Mouse (Mus musculus): ENCODE data around the gene Muc15. TPM values are rescaled to one million over a fixed set of nuclear protein-coding genes. Genes with fewer than 3 reads are reported as not detected.

Gene Muc15
- polyA plus RNA-seq, 1 experiment = not detected

DNA sequence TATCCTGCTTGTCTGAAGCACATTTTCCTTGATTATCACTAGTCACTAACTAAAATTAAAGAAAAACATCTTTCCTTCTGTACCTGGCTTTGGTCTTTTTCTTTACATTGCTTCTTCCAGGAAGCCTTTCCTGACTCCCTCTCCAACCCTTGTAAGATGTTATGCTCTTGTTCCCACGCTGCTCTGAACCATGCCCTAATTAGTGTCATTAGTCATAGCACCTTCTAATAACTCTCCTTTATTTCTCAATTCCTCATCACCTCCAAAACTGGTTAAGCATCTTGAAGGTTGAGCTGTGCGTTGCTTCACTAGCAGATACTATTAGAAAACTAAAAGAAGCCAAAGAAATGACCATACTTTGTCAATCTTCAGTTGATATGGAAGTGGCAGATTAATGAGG lies 36.4 kb downstream of the Muc15 start:
- TF ChIP-seq FLI1 (IDR thresholded peaks at IDR 0.05; ENCODE audit: low read length) = no peak
- no peak for TF ChIP-seq GATA1 (IDR thresholded peaks at IDR 0.05; ENCODE audit: borderline replicate concordance, low read length)
- no peaks in the 10 kb centered on the region for H3K36me3 ChIP-seq (replicated peaks; ENCODE audit: low read length)
- H3K27me3 ChIP-seq (replicated peaks) = no peaks in the 10 kb centered on the region
- peaks cover 5% of the 10 kb centered on the region; the same call in 1 of the 2 replicates for H3K9me3 ChIP-seq
- H3K4me3 ChIP-seq (replicated peaks) = no peak overlapping the region
- H3K4me1 ChIP-seq = no peaks in the 10 kb centered on the region

DNA sequence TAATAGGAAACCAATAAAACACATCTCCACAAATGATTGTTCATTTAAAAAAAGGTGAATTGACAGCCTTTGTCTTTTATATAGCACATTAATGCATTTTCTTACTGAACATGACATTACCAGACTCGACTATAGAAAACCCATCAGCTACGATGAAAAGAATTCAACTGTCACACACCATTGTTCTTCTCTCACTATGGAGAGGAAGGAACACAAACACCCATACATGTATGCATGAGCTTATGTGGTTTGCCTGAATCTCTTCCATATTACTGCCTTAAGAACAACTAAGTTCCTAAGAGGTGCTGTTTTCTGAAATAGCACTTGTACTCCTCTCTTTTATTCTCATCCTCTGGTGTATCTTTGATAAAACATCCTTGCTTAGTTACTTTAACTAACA lies 38.3 kb downstream of the Muc15 start:
- no peaks in the 10 kb centered on the region for H3K27me3 ChIP-seq (replicated peaks)
- no peaks in the 10 kb centered on the region for H3K4me1 ChIP-seq
- no peak for TF ChIP-seq GATA1 (IDR thresholded peaks at IDR 0.05; ENCODE audit: borderline replicate concordance, low read length)
- TF ChIP-seq FLI1 (IDR thresholded peaks at IDR 0.05; ENCODE audit: low read length) = no peak
- H3K4me3 ChIP-seq (replicated peaks) = no peak overlapping the region
- H3K9me3 ChIP-seq = peaks cover 5% of the 10 kb centered on the region; the same call in 1 of the 2 replicates
- H3K36me3 ChIP-seq (replicated peaks; ENCODE audit: low read length) = no peaks in the 10 kb centered on the region

DNA sequence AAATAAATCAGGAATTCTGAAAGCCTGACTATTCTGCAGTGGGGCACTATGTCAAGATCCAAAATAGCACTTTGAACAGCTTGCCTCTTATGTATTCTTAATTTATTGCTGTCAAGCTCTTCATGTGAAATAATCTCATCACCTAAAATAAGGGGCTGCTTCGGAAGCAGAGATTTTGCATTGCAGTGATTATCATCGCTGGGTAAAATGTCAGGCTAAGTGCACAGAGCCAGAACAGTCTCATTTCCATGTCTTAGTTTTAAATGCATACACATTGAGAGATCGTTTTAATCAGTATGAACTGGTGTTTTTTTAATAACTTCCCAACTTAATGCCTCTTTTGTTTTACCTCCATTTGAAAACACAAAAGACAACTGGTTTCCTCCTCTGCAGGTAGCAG lies 66.3 kb downstream of the Muc15 start:
- H3K36me3 ChIP-seq (replicated peaks; ENCODE audit: low read length) = no peaks in the 10 kb centered on the region
- no peak for TF ChIP-seq FLI1 (IDR thresholded peaks at IDR 0.05; ENCODE audit: low read length)
- TF ChIP-seq GATA1 (IDR thresholded peaks at IDR 0.05; ENCODE audit: borderline replicate concordance, low read length) = no peak
- no peaks in the 10 kb centered on the region for H3K27me3 ChIP-seq (replicated peaks)
- no peaks in the 10 kb centered on the region for H3K9me3 ChIP-seq
- no peak overlapping the region for H3K4me3 ChIP-seq (replicated peaks)
- H3K4me1 ChIP-seq = no peaks in the 10 kb centered on the region

Other genes with a start within 250 kb of the Muc15 start
- gene Slc5a12, start 124.0 kb upstream of the Muc15 start, polyA plus RNA-seq (2012; ENCODE audit: insufficient read depth, low replicate concordance) = not detected in 2 replicates
- not detected in 2 replicates for gene Ano3, start 229.6 kb downstream of the Muc15 start, polyA plus RNA-seq (2012; ENCODE audit: insufficient read depth, low replicate concordance)

Measured in megakaryocyte, embryonic 14.5 days (primary cell).